Mouse (Mus musculus): ENCODE measurements around the gene Swi5. TPM values are rescaled to one million over a fixed set of nuclear protein-coding genes. Genes with fewer than 3 reads are reported as not detected.

Swi5 gene
- polyA plus RNA-seq, 1 experiment from 2014 or later = 286 TPM

GRCm38 (mm10) chr2:32236760-32237487 lies 51.0 kb downstream of the Swi5 start:
- ATAC-seq (ENCODE audit: extremely low read depth, insufficient number of reproducible peaks, low FRiP score, low TSS enrichment) = no peak; the same call in 1 of the 2 replicates
- peak overlapping the region; percentile 95 for H3K27ac ChIP-seq (replicated peaks)
- H3K9me3 ChIP-seq = no peaks in the 10 kb centered on the region
- no peaks in the 10 kb centered on the region for H3K27me3 ChIP-seq (replicated peaks)
- peaks cover 46% of the 10 kb centered on the region for H3K36me3 ChIP-seq
- H3K4me1 ChIP-seq = peaks cover 26% of the 10 kb centered on the region
- H3K9ac ChIP-seq = peak overlapping the region; percentile 88
- peak overlapping the region; percentile 67 for H3K4me3 ChIP-seq
- H3K4me2 ChIP-seq = peak overlapping the region; percentile 82
- under 1% methylated on average over 20 of the region's 20 CpGs for WGBS

- H3K27me3 ChIP-seq (replicated peaks) = no peaks in the 10 kb centered on the region
- peaks cover 51% of the 10 kb centered on the region for H3K36me3 ChIP-seq
- no peaks in the 10 kb centered on the region for H3K9me3 ChIP-seq
- peak; percentile 85 for ATAC-seq (ENCODE audit: extremely low read depth, insufficient number of reproducible peaks, low FRiP score, low TSS enrichment)
- peak within 1 kb of the TSS; percentile 82 for H3K4me2 ChIP-seq
- H3K4me1 ChIP-seq = peaks cover 26% of the 10 kb centered on the region
- H3K9ac ChIP-seq = peak within 1 kb of the TSS; percentile 91
- peak within 1 kb of the TSS; percentile 67 for H3K4me3 ChIP-seq
- H3K27ac ChIP-seq (replicated peaks) = peak within 1 kb of the TSS; percentile 95
- WGBS = under 1% methylated on average over 54 of the region's 54 CpGs
Measured at GRCm38 (mm10) chr2:32235886-32236759, 51.8 kb downstream of the Swi5 start, which contains the start of gene Pomt1. TSS of gene Pomt1 (plus strand) at chr2:32236590.

GRCm38 (mm10) chr2:32235433-32235832 lies 52.4 kb downstream of the Swi5 start:
- H3K9me3 ChIP-seq = no peaks in the 10 kb centered on the region
- ATAC-seq (ENCODE audit: extremely low read depth, insufficient number of reproducible peaks, low FRiP score, low TSS enrichment) = no peak
- H3K4me1 ChIP-seq = peaks cover 26% of the 10 kb centered on the region
- peaks cover 55% of the 10 kb centered on the region for H3K36me3 ChIP-seq
- peak overlapping the region; percentile 67 for H3K4me3 ChIP-seq
- WGBS = 32% methylated on average over 7 of the region's 7 CpGs
- peak overlapping the region; percentile 95 for H3K27ac ChIP-seq (replicated peaks)
- H3K9ac ChIP-seq = peak overlapping the region; percentile 91
- peak overlapping the region; percentile 82 for H3K4me2 ChIP-seq
- no peaks in the 10 kb centered on the region for H3K27me3 ChIP-seq (replicated peaks)

Small RNAs within 50 kb of the gene (microRNA-seq; reads per million reads assigned to microRNA genes)
- gene Gm23363 (0.61 reads per million), gene Mir199b (449 reads per million, percentile 72 among the genes with 10 or more reads in this experiment)

Other genes starting within 250 kb of the Swi5 start
- 29.3 and 32.8 TPM in 2 replicates for gene Fam78a, start 203.2 kb downstream of the Swi5 start, polyA plus RNA-seq (2015; fragmentation: Nextera tagmentation; extraction: Ambion mirVana)
- 13.9 and 14.2 TPM in 2 replicates for gene Plpp7, start 192.5 kb downstream of the Swi5 start, polyA plus RNA-seq (2015; fragmentation: Nextera tagmentation; extraction: Ambion mirVana)
- gene Prrc2b, start 137.0 kb downstream of the Swi5 start, polyA plus RNA-seq (2015; fragmentation: Nextera tagmentation; extraction: Ambion mirVana) = 24.5 and 25.1 TPM in 2 replicates
- gene Pomt1, start 51.5 kb downstream of the Swi5 start, polyA plus RNA-seq (2015; fragmentation: Nextera tagmentation; extraction: Ambion mirVana) = 16.0 and 18.8 TPM in 2 replicates
- gene Uck1, start 27.9 kb downstream of the Swi5 start, polyA plus RNA-seq (2015; fragmentation: Nextera tagmentation; extraction: Ambion mirVana) = 44.8 and 45.3 TPM in 2 replicates
- 22.0 and 22.2 TPM in 2 replicates for gene Golga2, start 691 bp downstream of the Swi5 start, polyA plus RNA-seq (2015; fragmentation: Nextera tagmentation; extraction: Ambion mirVana)
- gene Ciz1, start 64.3 kb upstream of the Swi5 start, polyA plus RNA-seq (2015; fragmentation: Nextera tagmentation; extraction: Ambion mirVana) = 32.9 and 35.2 TPM in 2 replicates
- gene Dnm1, start 65.3 kb upstream of the Swi5 start, polyA plus RNA-seq (2015; fragmentation: Nextera tagmentation; extraction: Ambion mirVana) = 3.4 and 4.5 TPM in 2 replicates
- gene 1110008P14Rik, start 93.9 kb upstream of the Swi5 start, polyA plus RNA-seq (2015; fragmentation: Nextera tagmentation; extraction: Ambion mirVana) = 47.5 and 49.0 TPM in 2 replicates
- 0.91 and 0.98 TPM in 2 replicates for gene Lcn2, start 100.2 kb upstream of the Swi5 start, polyA plus RNA-seq (2015; fragmentation: Nextera tagmentation; extraction: Ambion mirVana)
- gene Ptges2, start 107.8 kb upstream of the Swi5 start, polyA plus RNA-seq (2015; fragmentation: Nextera tagmentation; extraction: Ambion mirVana) = 35.3 and 36.1 TPM in 2 replicates
- 4.2 and 5.0 TPM in 2 replicates for gene Naif1, start 162.4 kb upstream of the Swi5 start, polyA plus RNA-seq (2015; fragmentation: Nextera tagmentation; extraction: Ambion mirVana)
- gene Slc25a25, start 163.4 kb upstream of the Swi5 start, polyA plus RNA-seq (2015; fragmentation: Nextera tagmentation; extraction: Ambion mirVana) = 10.7 and 10.9 TPM in 2 replicates
- 5.4 and 5.7 TPM in 2 replicates for gene Fam102a, start 247.3 kb upstream of the Swi5 start, polyA plus RNA-seq (2015; fragmentation: Nextera tagmentation; extraction: Ambion mirVana)